Comparison of ENCODE assay signal across 9 mouse cellular contexts in the genomic region with DNA sequence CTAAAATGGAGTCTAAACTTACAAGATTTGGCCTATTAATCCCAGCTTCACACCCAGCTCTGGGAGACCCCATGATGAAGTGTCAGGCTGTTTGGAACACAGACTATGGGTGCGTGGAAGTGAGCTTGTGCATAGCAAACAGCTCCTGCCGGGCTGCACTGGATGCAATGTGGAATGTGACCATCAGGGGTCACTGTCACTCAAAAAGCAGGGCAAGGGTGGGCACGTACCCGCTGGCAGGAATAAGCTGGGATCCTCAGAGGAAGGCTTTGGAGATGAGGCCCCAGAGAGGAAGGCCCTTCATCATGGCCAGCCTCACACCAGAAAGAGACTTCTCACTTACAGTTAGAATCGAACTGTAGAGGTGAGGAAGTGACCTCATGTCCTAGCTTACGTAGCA. TPM values are rescaled to one million over a fixed set of nuclear protein-coding genes. Genes with fewer than 3 reads are reported as not detected.
DNase-seq lines count a peak whose midpoint lies in the region; ATAC-seq and TF ChIP-seq lines count a peak whose summit lies in the region.
"Had no signal": no experiment of that assay in that cellular context is flagged by ENCODE, and none has a peak within 500 bp of the region (broad histone marks: within the 10 kb centered on the region; RNA-seq: fewer than 3 reads in every experiment).

No protein-coding gene starts in this region.

- H3K27me3 ChIP-seq in MEL (ENCODE audit: control insufficient read depth in 1 of 2, insufficient read depth in 2 of 2, low read length in 2 of 2) = no peaks in the 10 kb centered on the region
- no peaks in the 10 kb centered on the region; the same call in 1 of the 2 replicates for H3K27me3 ChIP-seq in limb, embryonic 11.5 days (ENCODE audit: control insufficient read depth, insufficient read depth, low read length)

- H3K4me3 ChIP-seq in MEL (ENCODE audit: control insufficient read depth in 1 of 2, insufficient read depth in 1 of 2, low read depth in 2 of 2, low read length in 2 of 2) = no peak overlapping the region
- no peak overlapping the region for H3K4me3 ChIP-seq in limb, embryonic 11.5 days (ENCODE audit: low read depth, low read length)
- H3K4me3 ChIP-seq: erythroblast, embryonic 14.5 days had no signal

- 23% methylated on average over 6 of the region's 6 CpGs for WGBS in limb, embryonic 11.5 days

- DNase-seq in layer of hippocampus, adult 11-12 months (ENCODE audit: low spot score) = peak; percentile 47
- DNase-seq in layer of hippocampus, adult 9-11 months = no peak
- DNase-seq in MEL (ENCODE audit: low read depth, low spot score) = peak; percentile 66
- peak; percentile 33 to 37 for DNase-seq in cerebellum, postnatal 36 days
- DNase-seq in limb, embryonic 11.5 days (ENCODE audit: low spot score) = peak; percentile 79
- DNase-seq in neural tube, embryonic 10.5 days (ENCODE audit: extremely low spot score, low spot score) = peak; percentile 72
- no peak for DNase-seq in gastrocnemius, adult 8-10 months (ENCODE audit: low spot score in 2 of 2)

- no peaks in the 10 kb centered on the region for H3K36me3 ChIP-seq in MEL (ENCODE audit: control insufficient read depth in 1 of 2, insufficient read depth in 2 of 2, low read length in 2 of 2)
- H3K36me3 ChIP-seq in limb, embryonic 11.5 days (ENCODE audit: control insufficient read depth, insufficient read depth, low read length) = no peaks in the 10 kb centered on the region

- H3K9ac ChIP-seq in MEL (ENCODE audit: control insufficient read depth, low read depth, low read length, poor library complexity, severe bottlenecking) = no peak overlapping the region
- H3K9ac ChIP-seq in limb, embryonic 11.5 days (ENCODE audit: low read length) = no peak overlapping the region

- H3K4me2 ChIP-seq in limb, embryonic 11.5 days (ENCODE audit: low read depth, severe bottlenecking) = no peak overlapping the region

- no peak for TF ChIP-seq POLR2A in MEL (IDR thresholded peaks at IDR 0.05; ENCODE audit: control insufficient read depth in 1 of 2, insufficient read depth in 1 of 2, low read depth in 1 of 2, low read length in 2 of 2, poor library complexity in 1 of 2)

- peak; percentile 44 for TF ChIP-seq RAD21 in MEL (IDR thresholded peaks at IDR 0.05; ENCODE audit: low read depth, low read length)

- TF ChIP-seq EP300 in MEL (IDR thresholded peaks at IDR 0.05; ENCODE audit: low read depth in 1 of 2, low read length in 2 of 2) = no peak

- TF ChIP-seq CTCF in MEL (IDR thresholded peaks at IDR 0.05 in 2 of 3, conservative IDR thresholded peaks at IDR 0.05 in 1 of 3; ENCODE audit: control insufficient read depth in 1 of 3, insufficient read depth in 1 of 3, low read depth in 2 of 3, low read length in 3 of 3, poor library complexity in 1 of 3, severe bottlenecking in 1 of 3) = peak; percentile 75 to 79 (median 78)

- no peak overlapping the region for H3K27ac ChIP-seq in MEL (ENCODE audit: control insufficient read depth, low read depth, low read length)
- H3K27ac ChIP-seq in limb, embryonic 11.5 days (replicated peaks; ENCODE audit: low read depth, low read length) = no peak overlapping the region

- no peaks in the 10 kb centered on the region for H3K9me3 ChIP-seq in MEL (replicated peaks; ENCODE audit: insufficient read depth, low read length)
- no peaks in the 10 kb centered on the region for H3K9me3 ChIP-seq in limb, embryonic 11.5 days (ENCODE audit: control insufficient read depth, low read length)

- no peaks in the 10 kb centered on the region for H3K79me2 ChIP-seq in MEL (ENCODE audit: control insufficient read depth, insufficient read depth, low read length, poor library complexity)

- ATAC-seq in hematopoietic stem cell, adult 5-6 weeks (replicated peaks in 1 of 2; ENCODE audit: insufficient read depth in 1 of 2, low FRiP score in 2 of 2, low TSS enrichment in 1 of 2, low read depth in 1 of 2, poor library complexity in 2 of 2, severe bottlenecking in 2 of 2) = peak; percentile 78 to 83
- ATAC-seq in limb, embryonic 11.5 days (ENCODE audit: insufficient number of reproducible peaks, low FRiP score, low TSS enrichment, low read depth) = no peak

- H3K4me1 ChIP-seq in MEL (ENCODE audit: control insufficient read depth in 1 of 2, insufficient read depth in 2 of 2, low read length in 2 of 2) = no peaks in the 10 kb centered on the region
- H3K4me1 ChIP-seq in limb, embryonic 11.5 days (ENCODE audit: control insufficient read depth, insufficient read depth, low read length) = no peaks in the 10 kb centered on the region

TF ChIP-seq in MEL, 35 proteins besides CTCF, POLR2A, EP300 and RAD21:
- TF ChIP-seq E2F4 (IDR thresholded peaks at IDR 0.05; ENCODE audit: borderline replicate concordance, low read depth, low read length) (no peak), TBP (IDR thresholded peaks at IDR 0.05; ENCODE audit: low read depth, low read length) (no peak), GATA1 (IDR thresholded peaks at IDR 0.05; ENCODE audit: low read depth, low read length) (no peak), CHD1 (IDR thresholded peaks at IDR 0.05; ENCODE audit: low read depth, low read length) (no peak), ETS1 (IDR thresholded peaks at IDR 0.05; ENCODE audit: low read depth, low read length) (no peak), SMC3 (IDR thresholded peaks at IDR 0.05; ENCODE audit: low read depth, low read length) (peak; percentile 49), NRF1 (IDR thresholded peaks at IDR 0.05; ENCODE audit: insufficient read depth, low read depth, low read length, poor library complexity, severe bottlenecking) (no peak), SIN3A (IDR thresholded peaks at IDR 0.05; ENCODE audit: low read length) (no peak)

RNA-seq across cellular contexts. Expression of a gene that starts 23.9 kb away (rescaled TPM):
- total RNA-seq in MEL (2012; rRNA removed) = 11.1 and 14.8 TPM in 2 replicates
- polyA plus RNA-seq in MEL (2012; ENCODE audit: insufficient read depth in 1 of 2, insufficient read length in 2 of 2, low read depth in 1 of 2, low replicate concordance in 2 of 2, missing spikeins in 1 of 2) = 10 to 100 TPM in 1 of 2 experiments, not detected in 1; 17.0 TPM
- total RNA-seq in hematopoietic stem cell, adult 5-6 weeks (2017) = 0.45 and 0.81 TPM in 2 replicates
- 0.82 and 0.88 TPM in 2 replicates for polyA plus RNA-seq in limb, embryonic 11.5 days (2014; fragmentation: Nextera tagmentation; extraction: Ambion mirVana)
- under 1 TPM; 0.31 to 0.72 (median 0.57) TPM for total RNA-seq in gastrocnemius, adult 8-10 months (2022)

RNA-seq across cellular contexts. Expression of a gene that starts 40.2 kb away (rescaled TPM):
- 5.7 TPM in 2 replicates for total RNA-seq in MEL (2012; rRNA removed)
- polyA plus RNA-seq in MEL (2012; ENCODE audit: insufficient read depth in 1 of 2, insufficient read length in 2 of 2, low read depth in 1 of 2, low replicate concordance in 2 of 2, missing spikeins in 1 of 2) = 10 to 100 TPM in 1 of 2 experiments, not detected in 1; 10.8 TPM
- total RNA-seq in hematopoietic stem cell, adult 5-6 weeks (2017) = 10.1 and 22.8 TPM in 2 replicates
- polyA plus RNA-seq in limb, embryonic 11.5 days (2014; fragmentation: Nextera tagmentation; extraction: Ambion mirVana) = 31.7 and 32.9 TPM in 2 replicates
- total RNA-seq in gastrocnemius, adult 8-10 months (2022) = 1 to 10 TPM; 1.3 to 1.5 (median 1.4) TPM

Comparison
In these comparisons a context has a peak if more than half of its experiments do, and no peak if none do; other contexts are left out.
1. DNase-seq: peak in layer of hippocampus, adult 11-12 months (single experiment), MEL (single experiment), cerebellum, postnatal 36 days (2 of 2), limb, embryonic 11.5 days (single experiment) and neural tube, embryonic 10.5 days (single experiment); none in layer of hippocampus, adult 9-11 months (single experiment) and gastrocnemius, adult 8-10 months (0 of 2).